Mouse (Mus musculus): ENCODE measurements around the gene 2010106E10Rik.

Gene 2010106E10Rik

GRCm38 (mm10) chrX:112494974-112495373 is at the start of gene 2010106E10Rik:
Gene 2010106E10Rik (plus strand): TSS chrX:112495274.
- DNase-seq = no peak

GRCm38 (mm10) chrX:112505651-112506050 is 10.6 kb downstream of the 2010106E10Rik start:
- no peak for DNase-seq

GRCm38 (mm10) chrX:112524755-112525154 is 29.7 kb downstream of the 2010106E10Rik start:
- peak in 1 of 2 experiments; percentile 6 for DNase-seq

GRCm38 (mm10) chrX:112543115-112543514 is 48.0 kb downstream of the 2010106E10Rik start:
- no peak for DNase-seq

GRCm38 (mm10) chrX:112567716-112568115 is 72.6 kb downstream of the 2010106E10Rik start:
- DNase-seq = no peak

- peak; percentile 2 to 15 for DNase-seq
Measured at GRCm38 (mm10) chrX:112600511-112601305, 105.6 kb downstream of the 2010106E10Rik start, which contains the start of gene Zfp711. Gene Zfp711 (plus strand): TSS chrX:112600526.

GRCm38 (mm10) chrX:112601306-112602120 is 106.4 kb downstream of the 2010106E10Rik start:
- peak; percentile 1 to 9 for DNase-seq
